Mouse (Mus musculus): Measurements from ENCODE around the gene Bcl2l11.

- TF ChIP-seq CTCF (conservative IDR thresholded peaks at IDR 0.05; ENCODE audit: low read length) (no peak), NANOG (IDR thresholded peaks at IDR 0.05; ENCODE audit: borderline replicate concordance, low read length) (no peak), POU5F1 (IDR thresholded peaks at IDR 0.05; ENCODE audit: borderline replicate concordance, low read length) (no peak)
Observed at GRCm38 (mm10) chr2:128190196-128190595, 64.4 kb downstream of the Bcl2l11 start.

All from E14TG2a.4 (cell line).